Mouse (Mus musculus) MEL (cell line): ENCODE data around the gene Snapc1. TPM values are rescaled to one million over a fixed set of nuclear protein-coding genes. Genes with fewer than 3 reads are reported as not detected.

ENCODE experiments used
- DNase-seq: peaks from one replicate; pipeline ENCODE4 v3.0.0; 2011; ENCODE audit warnings: low read depth, low spot score
- H3K27ac ChIP-seq: 2 replicates; pipeline ENCODE4 v1.5.1; 2012; ENCODE audit warnings: low read depth, mild to moderate bottlenecking, control low read depth, low read length, moderate library complexity; ENCODE audit not compliant: control insufficient read depth
- H3K27me3 ChIP-seq, 2 experiments: fragments of 150-350 bp in 1 of 2; sonication (generic) in 1 of 2; 2 replicates each; pipeline ENCODE4 v1.6.1; 2012; ENCODE audit warnings: low read length in 2 of 2, mild to moderate bottlenecking in 2 of 2, improper control_type of control experiment in 1 of 2, moderate library complexity in 1 of 2; ENCODE audit not compliant: insufficient read depth in 2 of 2, control insufficient read depth in 1 of 2
- H3K36me3 ChIP-seq, 2 experiments: 2 replicates each; pipeline ENCODE4 v1.6.1; 2012 to 2014; ENCODE audit warnings: low read length in 2 of 2, improper control_type of control experiment in 1 of 2, inconsistent platforms in 1 of 2, mild to moderate bottlenecking in 1 of 2; ENCODE audit not compliant: insufficient read depth in 2 of 2, control insufficient read depth in 1 of 2
- H3K4me1 ChIP-seq, 2 experiments: fragments of 150-350 bp in 1 of 2; sonication (generic) in 1 of 2; 2 replicates each; pipeline ENCODE4 v1.6.1; 2012; ENCODE audit warnings: low read length in 2 of 2, improper control_type of control experiment in 1 of 2, mild to moderate bottlenecking in 1 of 2; ENCODE audit not compliant: insufficient read depth in 2 of 2, control insufficient read depth in 1 of 2
- H3K4me3 ChIP-seq, 2 experiments: fragments of 150-350 bp in 1 of 2; sonication (generic) in 1 of 2; 2 replicates each; pipeline ENCODE4 v1.5.1; 2012; ENCODE audit warnings: low read depth in 2 of 2, low read length in 2 of 2, mild to moderate bottlenecking in 2 of 2, moderate library complexity in 2 of 2, control low read depth in 1 of 2, improper control_type of control experiment in 1 of 2; ENCODE audit not compliant: control insufficient read depth in 1 of 2, insufficient read depth in 1 of 2
- H3K79me2 ChIP-seq: 2 replicates; pipeline ENCODE4 v1.6.1; 2012; ENCODE audit warnings: mild to moderate bottlenecking, low read length, moderate library complexity; ENCODE audit not compliant: control insufficient read depth, poor library complexity, insufficient read depth
- H3K9ac ChIP-seq: 2 replicates; pipeline ENCODE4 v1.6.1; 2012; ENCODE audit warnings: low read depth, mild to moderate bottlenecking, control low read depth, low read length, moderate library complexity; ENCODE audit not compliant: control insufficient read depth, poor library complexity, severe bottlenecking
- H3K9me3 ChIP-seq: fragments of 150-350 bp; sonication (generic); replicated peaks from 2 replicates; pipeline ENCODE4 v1.6.1; 2012; ENCODE audit warnings: mild to moderate bottlenecking, low read length, improper control_type of control experiment, moderate library complexity; ENCODE audit not compliant: insufficient read depth
- BHLHE40 ChIP-seq: IDR thresholded peaks from 2 replicates; pipeline ENCODE4 v1.6.1; 2012; ENCODE audit warnings: low read depth, mild to moderate bottlenecking, inconsistent platforms, low read length, improper control_type of control experiment, borderline replicate concordance
- CHD1 ChIP-seq: IDR thresholded peaks from 2 replicates; pipeline ENCODE4 v1.6.1; 2012; ENCODE audit warnings: low read depth, mild to moderate bottlenecking, inconsistent platforms, low read length, improper control_type of control experiment
- CHD2 ChIP-seq: IDR thresholded peaks from 2 replicates; pipeline ENCODE4 v1.6.1; 2011; ENCODE audit warnings: low read length, improper control_type of control experiment
- CTCF ChIP-seq, 3 experiments: IDR thresholded peaks in 2 of 3; conservative IDR thresholded peaks in 1 of 3; 2 replicates each; pipeline ENCODE4 v1.5.1; 2011 to 2012; ENCODE audit warnings: low read length in 3 of 3, low read depth in 2 of 3, mild to moderate bottlenecking in 2 of 3, improper control_type of control experiment in 1 of 3, inconsistent platforms in 1 of 3, mixed read lengths in 1 of 3, moderate library complexity in 1 of 3; ENCODE audit not compliant: control insufficient read depth in 1 of 3, insufficient read depth in 1 of 3, poor library complexity in 1 of 3, severe bottlenecking in 1 of 3
- E2F4 ChIP-seq: IDR thresholded peaks from 2 replicates; pipeline ENCODE4 v1.6.1; 2011; ENCODE audit warnings: low read depth, low read length, improper control_type of control experiment, borderline replicate concordance
- ELF1 ChIP-seq: IDR thresholded peaks from 2 replicates; pipeline ENCODE4 v1.6.1; 2014; ENCODE audit warnings: low read depth, mild to moderate bottlenecking, inconsistent platforms, low read length, improper control_type of control experiment, moderate library complexity
- EP300 ChIP-seq, 2 experiments: IDR thresholded peaks; 2 replicates each; pipeline ENCODE4 v1.6.1; 2011; ENCODE audit warnings: improper control_type of control experiment in 2 of 2, low read length in 2 of 2, low read depth in 1 of 2, mild to moderate bottlenecking in 1 of 2
- ETS1 ChIP-seq: IDR thresholded peaks from 2 replicates; pipeline ENCODE4 v1.6.1; 2012; ENCODE audit warnings: low read depth, mild to moderate bottlenecking, inconsistent platforms, low read length, improper control_type of control experiment, moderate library complexity
- GABPA ChIP-seq: IDR thresholded peaks from 2 replicates; pipeline ENCODE4 v1.6.1; 2012; ENCODE audit warnings: low read depth, mild to moderate bottlenecking, inconsistent platforms, low read length, improper control_type of control experiment, moderate library complexity
- GATA1 ChIP-seq: IDR thresholded peaks from 2 replicates; pipeline ENCODE4 v1.6.1; 2011; ENCODE audit warnings: low read depth, low read length, improper control_type of control experiment
- HCFC1 ChIP-seq: IDR thresholded peaks from 2 replicates; pipeline ENCODE4 v1.6.1; 2012; ENCODE audit warnings: low read depth, mild to moderate bottlenecking, inconsistent platforms, low read length, improper control_type of control experiment, moderate library complexity
- JUND ChIP-seq: IDR thresholded peaks from 2 replicates; pipeline ENCODE4 v1.6.1; 2011; ENCODE audit warnings: low read depth, mild to moderate bottlenecking, improper control_type of control experiment, low read length
- KAT2A ChIP-seq: conservative IDR thresholded peaks from 2 replicates; pipeline ENCODE4 v1.6.1; 2012; ENCODE audit warnings: low read depth, low read length, improper control_type of control experiment, inconsistent platforms
- MAFK ChIP-seq: IDR thresholded peaks from 2 replicates; pipeline ENCODE4 v1.6.1; 2011; ENCODE audit warnings: low read depth, mild to moderate bottlenecking, low read length, improper control_type of control experiment, borderline replicate concordance
- MAX ChIP-seq: IDR thresholded peaks from 2 replicates; pipeline ENCODE4 v1.6.1; 2011; ENCODE audit warnings: low read length, improper control_type of control experiment
- MAZ ChIP-seq: IDR thresholded peaks from 2 replicates; pipeline ENCODE4 v1.6.1; 2012; ENCODE audit warnings: low read depth, mild to moderate bottlenecking, inconsistent platforms, low read length, improper control_type of control experiment
- MEF2A ChIP-seq: IDR thresholded peaks from 2 replicates; pipeline ENCODE4 v1.6.1; 2014; ENCODE audit warnings: low read depth, mild to moderate bottlenecking, inconsistent platforms, low read length, improper control_type of control experiment; ENCODE audit not compliant: poor library complexity, insufficient replicate concordance, severe bottlenecking; ENCODE audit errors: extremely low read depth
- MXI1 ChIP-seq: IDR thresholded peaks from 2 replicates; pipeline ENCODE4 v1.6.1; 2011; ENCODE audit warnings: mild to moderate bottlenecking, low read depth, low read length, improper control_type of control experiment
- MYB ChIP-seq: IDR thresholded peaks from 2 replicates; pipeline ENCODE4 v1.6.1; 2011; ENCODE audit warnings: mild to moderate bottlenecking, low read depth, low read length, improper control_type of control experiment
- MYC ChIP-seq: IDR thresholded peaks from 2 replicates; pipeline ENCODE4 v1.6.1; 2011; ENCODE audit warnings: low read depth, mild to moderate bottlenecking, low read length, improper control_type of control experiment, moderate library complexity
- NELFE ChIP-seq: IDR thresholded peaks from 2 replicates; pipeline ENCODE4 v1.6.1; 2011; ENCODE audit warnings: low read depth, low read length, improper control_type of control experiment
- NRF1 ChIP-seq: IDR thresholded peaks from 2 replicates; pipeline ENCODE4 v1.6.1; 2014; ENCODE audit warnings: low read depth, mild to moderate bottlenecking, inconsistent platforms, low read length, improper control_type of control experiment, moderate library complexity; ENCODE audit not compliant: poor library complexity, insufficient read depth, severe bottlenecking
- POLR2A ChIP-seq, 2 experiments: IDR thresholded peaks; 2 replicates each; pipeline ENCODE4 v1.6.1; 2011 to 2012; ENCODE audit warnings: low read length in 2 of 2, mild to moderate bottlenecking in 2 of 2, control low read depth in 1 of 2, improper control_type of control experiment in 1 of 2, low read depth in 1 of 2, moderate library complexity in 1 of 2; ENCODE audit not compliant: control insufficient read depth in 1 of 2, insufficient read depth in 1 of 2, poor library complexity in 1 of 2
- POLR2AphosphoS2 ChIP-seq: IDR thresholded peaks from 2 replicates; pipeline ENCODE4 v1.6.1; 2011; ENCODE audit warnings: low read length, improper control_type of control experiment
- POLR2AphosphoS5 ChIP-seq: IDR thresholded peaks from 2 replicates; pipeline ENCODE4 v1.6.1; 2012; ENCODE audit warnings: low read depth, borderline replicate concordance, mild to moderate bottlenecking, inconsistent platforms, low read length, moderate library complexity, mixed read lengths
- RAD21 ChIP-seq: IDR thresholded peaks from 2 replicates; pipeline ENCODE4 v1.6.1; 2011; ENCODE audit warnings: mild to moderate bottlenecking, low read depth, low read length, improper control_type of control experiment
- RCOR1 ChIP-seq: IDR thresholded peaks from 2 replicates; pipeline ENCODE4 v1.6.1; 2012; ENCODE audit warnings: low read depth, mild to moderate bottlenecking, inconsistent platforms, low read length, improper control_type of control experiment
- SIN3A ChIP-seq: IDR thresholded peaks from 2 replicates; pipeline ENCODE4 v1.6.1; 2012; ENCODE audit warnings: low read length, improper control_type of control experiment, inconsistent platforms
- SMC3 ChIP-seq: IDR thresholded peaks from 2 replicates; pipeline ENCODE4 v1.6.1; 2011; ENCODE audit warnings: low read depth, low read length, improper control_type of control experiment
- TAL1 ChIP-seq: IDR thresholded peaks from 2 replicates; pipeline ENCODE4 v1.6.1; 2012; ENCODE audit warnings: mild to moderate bottlenecking, inconsistent platforms, low read length, moderate library complexity, mixed read lengths
- TBP ChIP-seq: IDR thresholded peaks from 2 replicates; pipeline ENCODE4 v1.8.0; 2011; ENCODE audit warnings: low read depth, low read length, improper control_type of control experiment
- TCF12 ChIP-seq: IDR thresholded peaks from 2 replicates; pipeline ENCODE4 v1.6.1; 2014; ENCODE audit warnings: low read depth, mild to moderate bottlenecking, inconsistent platforms, low read length, improper control_type of control experiment, moderate library complexity
- USF1 ChIP-seq: IDR thresholded peaks from 2 replicates; pipeline ENCODE4 v1.6.1; 2014; ENCODE audit warnings: low read depth, mild to moderate bottlenecking, inconsistent platforms, low read length, improper control_type of control experiment, moderate library complexity
- USF2 ChIP-seq, 2 experiments: IDR thresholded peaks; 2 replicates each; pipeline ENCODE4 v1.6.1; 2011 to 2012; ENCODE audit warnings: improper control_type of control experiment in 2 of 2, low read length in 2 of 2, borderline replicate concordance in 1 of 2, inconsistent platforms in 1 of 2, low read depth in 1 of 2, mild to moderate bottlenecking in 1 of 2; ENCODE audit not compliant: insufficient read depth in 1 of 2
- ZC3H11A ChIP-seq: IDR thresholded peaks from 2 replicates; pipeline ENCODE4 v1.6.1; 2012; ENCODE audit warnings: low read depth, mild to moderate bottlenecking, inconsistent platforms, low read length, improper control_type of control experiment
- ZKSCAN1 ChIP-seq: IDR thresholded peaks from 2 replicates; pipeline ENCODE4 v1.6.1; 2012; ENCODE audit warnings: low read depth, mild to moderate bottlenecking, inconsistent platforms, low read length, improper control_type of control experiment, moderate library complexity
- ZMIZ1 ChIP-seq: IDR thresholded peaks from 2 replicates; pipeline ENCODE4 v1.6.1; 2012; ENCODE audit warnings: low read depth, mild to moderate bottlenecking, inconsistent platforms, low read length, improper control_type of control experiment, moderate library complexity
- ZNF384 ChIP-seq: IDR thresholded peaks from 2 replicates; pipeline ENCODE4 v1.6.1; 2012; ENCODE audit warnings: low read depth, mild to moderate bottlenecking, inconsistent platforms, low read length, improper control_type of control experiment
- polyA plus RNA-seq, 2 experiments: library from polyadenylated mRNA; stranded (reverse) in 1 of 2; unstranded in 1 of 2; fragments of >175 nt in 1 of 2; fragments of >200 nt in 1 of 2; gene quantifications; 2 replicates each; pipeline versions ENCODE4 v1.2.1 to v1.2.4; 2012; ENCODE audit warnings: low replicate concordance in 2 of 2, low read depth in 1 of 2; ENCODE audit not compliant: insufficient read length in 2 of 2, insufficient read depth in 1 of 2, missing spikeins in 1 of 2
- total RNA-seq: library from RNA; depleted of rRNA; stranded (reverse); fragments of 300-350 nt; gene quantifications from 2 replicates; pipeline ENCODE4 v1.2.3, GENCODE M21; 2012

Snapc1 gene
- total and polyA plus RNA-seq, 3 experiments, result 13.7 to 19.2 TPM; not detected in 1

GRCm38 (mm10) chr12:73952879-73953278 is 11.4 kb upstream of the Snapc1 start:
- H3K27ac ChIP-seq, result peak overlapping the region; percentile 80
- H3K27me3 ChIP-seq, result no peaks in the 10 kb centered on the region
- H3K36me3 ChIP-seq, result peaks cover 0 to 18% of the 10 kb centered on the region in 2 experiments; a peak in 3 of 4 replicates
- peak; percentile 89 for DNase-seq
- H3K9ac ChIP-seq, result peak overlapping the region; percentile 72
- no peaks in the 10 kb centered on the region for H3K9me3 ChIP-seq
- peaks cover 8 to 12% of the 10 kb centered on the region in 2 experiments for H3K4me1 ChIP-seq
- H3K79me2 ChIP-seq, result no peaks in the 10 kb centered on the region; the same call in 1 of the 2 replicates
- H3K4me3 ChIP-seq, result peak overlapping the region; percentile 69 to 96
- peak; percentile 60; the same call in 1 of the 2 replicates for TF ChIP-seq POLR2AphosphoS2
- no peak for TF ChIP-seq MAX
- no peak for TF ChIP-seq RCOR1
- no peak for TF ChIP-seq TCF12
- TF ChIP-seq TAL1, result no peak
- no peak for TF ChIP-seq ZC3H11A
- no peak for TF ChIP-seq POLR2AphosphoS5
- no peak for TF ChIP-seq MYC
- no peak for TF ChIP-seq ZKSCAN1
- TF ChIP-seq MYB, result no peak
- 0 out of 2 replicates have a peak, but pooled peaks have one; percentile 42 for TF ChIP-seq CHD1
- no peak for TF ChIP-seq NRF1
- no peak for TF ChIP-seq JUND
- TF ChIP-seq ELF1, result no peak
- TF ChIP-seq NELFE, result peak; percentile 61
- no peak for TF ChIP-seq CHD2
- no peak for TF ChIP-seq USF1
- TF ChIP-seq MAZ, result no peak
- TF ChIP-seq HCFC1, result no peak
- no peak; the same call in 1 of the 2 replicates for TF ChIP-seq ZMIZ1
- TF ChIP-seq GATA1, result 0 out of 2 replicates have a peak, but pooled peaks have one; percentile 5
- no peak for TF ChIP-seq MAFK
- no peak; the same call in none of the 2 replicates for TF ChIP-seq ETS1
- TF ChIP-seq USF2 (IDR thresholded peaks at IDR 0.05; ENCODE audit: borderline replicate concordance in 1 of 2, insufficient read depth in 1 of 2, low read depth in 1 of 2, low read length in 2 of 2), result no peak
- TF ChIP-seq EP300 (IDR thresholded peaks at IDR 0.05; ENCODE audit: low read depth in 1 of 2, low read length in 2 of 2), result no peak
- no peak for TF ChIP-seq GABPA
- no peak for TF ChIP-seq BHLHE40
- no peak for TF ChIP-seq MXI1
- peak; percentile 77 for TF ChIP-seq ZNF384
- TF ChIP-seq SMC3, result no peak
- TF ChIP-seq KAT2A, result no peak
- TF ChIP-seq RAD21, result no peak
- TF ChIP-seq CTCF (IDR thresholded peaks at IDR 0.05 in 2 of 3, conservative IDR thresholded peaks at IDR 0.05 in 1 of 3; ENCODE audit: control insufficient read depth in 1 of 3, insufficient read depth in 1 of 3, low read depth in 2 of 3, low read length in 3 of 3, poor library complexity in 1 of 3, severe bottlenecking in 1 of 3), result 0 out of 6 replicates have a peak, but pooled peaks of 1 of the 3 experiments have one; percentile 9
- no peak for TF ChIP-seq MEF2A
- peak; percentile 22; the same call in 1 of the 2 replicates for TF ChIP-seq TBP
- no peak for TF ChIP-seq E2F4
- TF ChIP-seq SIN3A, result no peak
- peak; percentile 31 to 71; a peak in 2 of 4 replicates for TF ChIP-seq POLR2A (IDR thresholded peaks at IDR 0.05; ENCODE audit: control insufficient read depth in 1 of 2, insufficient read depth in 1 of 2, low read depth in 1 of 2, low read length in 2 of 2, poor library complexity in 1 of 2)
